Mouse (Mus musculus): ENCODE data around the gene H2-K1.
"Not testable (repeated sequence)": the region's sequence is repeated elsewhere in the genome, so short reads cannot be mapped to it uniquely, and the experiment has no call there.

Gene H2-K1

GRCm38 (mm10) chr17:33954646-33955554 lies 45.2 kb downstream of the H2-K1 start:
- DNase-seq (ENCODE audit: low read depth, low spot score): no peak

GRCm38 (mm10) chr17:33953961-33954565 lies 46.1 kb downstream of the H2-K1 start:
- DNase-seq (ENCODE audit: low read depth, low spot score): no peak

DNA sequence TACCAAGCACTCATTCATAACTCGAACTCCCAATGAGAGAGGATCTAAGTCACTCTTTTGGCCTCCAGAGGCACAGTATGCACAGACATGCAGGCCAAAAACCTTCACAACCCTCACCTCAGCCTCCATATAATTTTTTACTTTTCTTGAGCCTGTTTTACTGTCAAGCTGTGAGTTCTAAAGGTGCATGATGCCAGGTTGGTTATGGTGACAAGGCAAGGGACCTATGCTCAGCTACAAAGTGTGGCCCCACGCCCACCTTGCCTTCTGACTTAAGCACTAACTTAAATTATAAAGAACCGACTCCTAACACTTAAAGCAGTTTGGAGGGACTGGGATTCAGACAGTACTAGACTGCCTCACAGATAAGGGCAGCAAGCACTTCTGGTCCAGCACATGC lies 46.8 kb downstream of the H2-K1 start:
- no peak for DNase-seq (ENCODE audit: low read depth, low spot score)

DNA sequence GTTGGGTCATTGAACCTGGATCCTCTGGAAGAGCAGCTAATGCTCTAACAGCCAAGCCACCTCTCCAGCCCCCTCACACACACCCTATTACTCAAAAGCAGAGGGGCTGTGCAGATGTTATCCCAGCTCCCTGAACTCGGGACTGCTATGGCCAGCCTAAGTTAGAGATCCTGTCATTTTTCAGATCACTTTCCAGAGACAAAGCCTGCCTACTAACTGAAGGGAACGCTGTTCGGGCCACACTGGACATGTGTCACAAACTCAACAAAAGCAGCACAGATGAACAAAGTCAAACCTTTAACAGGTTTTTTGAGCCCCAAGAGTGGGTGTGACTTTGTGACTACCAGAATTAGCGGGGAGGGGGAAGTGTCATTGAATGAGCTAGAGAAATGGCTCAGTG lies 47.3 kb downstream of the H2-K1 start:
- DNase-seq (ENCODE audit: low read depth, low spot score): no peak

GRCm38 (mm10) chr17:33952015-33952414 lies 48.1 kb downstream of the H2-K1 start:
- DNase-seq (ENCODE audit: low read depth, low spot score): not testable (repeated sequence)

DNA sequence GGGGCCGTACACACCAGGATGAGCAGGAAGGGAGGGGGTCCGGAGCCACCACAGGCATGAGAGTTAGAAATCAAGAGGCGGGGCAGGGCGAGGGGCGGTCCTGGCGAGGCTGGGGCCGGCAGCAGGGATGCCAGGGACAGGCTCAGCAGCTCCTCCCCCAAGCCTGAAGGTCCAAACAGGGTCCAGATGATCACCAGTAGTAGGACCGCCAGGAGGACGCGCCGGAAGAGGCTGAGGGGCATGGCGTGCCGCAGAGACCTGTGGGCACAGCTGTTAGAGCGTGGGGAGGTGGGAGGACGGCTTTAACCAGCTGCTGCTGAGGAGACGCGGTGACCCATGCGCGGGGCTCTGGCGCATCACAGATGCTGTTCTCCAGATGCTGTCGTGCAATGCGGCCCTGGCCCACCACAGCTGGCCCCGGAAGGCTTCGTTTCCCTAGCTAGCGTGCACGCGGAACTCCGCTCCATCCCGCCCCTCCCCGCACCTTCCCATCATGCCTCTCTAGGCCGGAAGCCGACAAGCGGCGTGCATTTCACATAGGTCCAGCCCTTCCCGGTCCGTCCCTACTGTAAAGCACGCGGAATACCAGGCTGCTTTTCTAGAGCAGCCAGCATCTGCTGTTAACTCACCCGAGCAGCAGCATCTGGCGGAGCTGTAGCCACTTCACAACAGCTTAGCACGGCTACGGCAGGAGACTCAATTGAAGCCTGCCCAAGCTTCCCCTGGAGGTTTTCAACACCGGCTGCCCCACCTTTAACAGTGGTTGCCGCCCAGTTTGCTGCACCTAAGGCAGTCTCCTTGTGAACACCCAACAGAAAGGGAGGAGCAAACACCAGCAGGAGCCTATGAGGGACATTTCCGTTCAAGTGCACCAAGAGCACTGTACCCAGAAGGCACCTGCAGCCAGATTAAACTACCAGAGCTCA lies 48.9 kb downstream of the H2-K1 start, which contains the start of gene B3galt4:
TSS of gene B3galt4 (minus strand) at position 468 of the 926 bp plus-strand sequence.
- DNase-seq (ENCODE audit: low read depth, low spot score): peak; percentile 94

- DNase-seq (ENCODE audit: low read depth, low spot score): no peak
Observed at GRCm38 (mm10) chr17:33950131-33950625, 50.0 kb downstream of the H2-K1 start.

DNA sequence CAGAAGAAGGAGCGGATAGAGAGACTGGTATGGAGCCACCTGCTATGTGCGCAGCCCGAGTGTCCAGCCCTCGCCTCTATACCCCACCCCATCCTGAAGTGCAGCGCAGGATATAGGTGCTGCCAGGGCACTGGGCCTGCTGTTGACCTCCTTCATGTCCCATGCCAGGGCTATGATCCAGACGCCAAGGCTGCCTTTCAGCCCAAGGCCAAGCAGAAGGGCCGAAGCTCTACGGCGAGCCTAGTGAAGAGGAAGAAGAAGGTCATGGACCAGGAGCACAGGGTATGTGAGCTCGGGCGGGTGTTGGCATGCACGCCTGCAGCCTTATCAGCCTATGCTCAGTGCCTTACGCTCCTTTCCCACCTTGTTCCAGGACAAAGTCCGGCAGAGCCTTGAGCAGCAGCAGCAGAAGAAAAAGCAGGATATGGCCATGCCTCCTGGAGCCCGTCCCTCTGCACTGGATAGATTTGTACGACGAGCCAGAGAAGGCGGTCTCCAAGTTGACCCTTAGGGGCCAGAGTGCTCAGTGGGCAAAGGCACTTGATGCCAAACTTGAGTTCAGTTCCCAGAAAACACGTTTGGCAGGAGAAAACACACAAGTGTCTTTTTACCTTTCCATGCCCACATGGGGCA lies 51.1 kb downstream of the H2-K1 start:
- DNase-seq (ENCODE audit: low read depth, low spot score): no peak

DNA sequence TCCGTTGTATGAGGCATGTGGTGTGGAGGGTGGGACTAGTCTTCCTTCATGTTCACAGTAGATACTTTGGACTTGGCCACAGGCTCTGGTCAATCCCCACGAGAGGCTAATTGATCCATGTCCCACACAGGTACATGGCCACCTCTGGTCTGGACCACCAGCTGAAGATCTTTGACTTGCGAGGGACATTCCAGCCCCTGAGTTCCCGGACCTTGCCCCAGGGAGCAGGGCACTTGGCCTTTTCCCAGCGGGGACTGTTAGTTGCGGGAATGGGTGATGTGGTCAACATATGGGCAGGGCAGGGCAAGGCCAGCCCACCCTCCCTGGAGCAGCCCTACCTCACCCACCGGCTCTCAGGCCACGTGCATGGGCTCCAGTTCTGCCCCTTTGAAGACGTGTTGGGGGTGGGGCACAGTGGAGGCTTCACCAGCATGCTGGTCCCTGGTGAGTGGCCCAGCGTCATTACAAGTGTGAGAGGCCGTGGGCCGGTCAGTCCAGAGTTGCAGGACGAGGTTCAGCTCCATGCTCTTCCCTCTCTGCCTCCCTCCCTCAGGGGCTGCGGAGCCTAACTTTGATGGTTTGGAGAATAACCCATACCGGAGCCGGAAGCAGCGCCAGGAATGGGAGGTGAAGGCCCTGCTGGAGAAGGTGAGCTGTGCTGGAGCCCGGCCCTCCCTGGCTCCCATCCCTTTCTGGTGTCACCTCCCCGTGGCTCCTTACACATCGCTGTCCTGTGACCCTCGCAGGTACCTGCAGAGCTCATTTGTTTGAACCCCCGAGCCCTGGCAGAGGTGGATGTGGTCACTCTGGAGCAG lies 51.9 kb downstream of the H2-K1 start:
- DNase-seq (ENCODE audit: low read depth, low spot score): no peak

DNA sequence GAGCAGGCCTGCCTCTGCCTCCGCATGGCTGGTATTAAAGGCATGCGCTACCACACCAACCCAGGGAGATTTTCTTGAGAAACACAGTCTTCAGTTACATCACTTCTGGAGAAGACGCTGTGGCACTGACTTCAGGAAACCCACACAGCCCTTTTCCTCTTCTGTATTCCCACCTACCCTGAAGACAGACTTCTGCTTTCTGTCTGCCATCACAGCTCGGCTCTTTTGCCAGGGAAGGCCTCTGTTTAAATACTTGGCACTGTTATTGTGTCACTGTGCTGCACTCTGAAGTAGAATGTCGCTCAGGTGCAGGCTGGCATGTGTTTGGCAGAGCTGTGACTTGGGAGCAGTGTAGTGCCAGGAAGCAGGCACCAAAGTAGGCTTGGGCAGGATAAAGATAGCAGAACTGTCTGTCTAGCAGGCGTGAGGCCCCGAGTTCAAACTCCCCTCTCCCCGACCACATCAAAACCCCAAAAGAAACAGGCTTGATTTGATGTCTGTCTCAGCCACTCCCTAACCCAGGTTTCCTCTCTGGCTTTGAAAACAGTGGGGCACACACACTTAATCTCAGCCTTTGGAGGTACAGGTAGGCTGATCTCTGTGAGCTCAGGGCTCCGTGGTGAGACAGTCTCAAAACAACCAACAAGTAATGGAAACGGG lies 52.6 kb downstream of the H2-K1 start:
- peak; percentile 60 for DNase-seq (ENCODE audit: low read depth, low spot score)
